In the genomic region with DNA sequence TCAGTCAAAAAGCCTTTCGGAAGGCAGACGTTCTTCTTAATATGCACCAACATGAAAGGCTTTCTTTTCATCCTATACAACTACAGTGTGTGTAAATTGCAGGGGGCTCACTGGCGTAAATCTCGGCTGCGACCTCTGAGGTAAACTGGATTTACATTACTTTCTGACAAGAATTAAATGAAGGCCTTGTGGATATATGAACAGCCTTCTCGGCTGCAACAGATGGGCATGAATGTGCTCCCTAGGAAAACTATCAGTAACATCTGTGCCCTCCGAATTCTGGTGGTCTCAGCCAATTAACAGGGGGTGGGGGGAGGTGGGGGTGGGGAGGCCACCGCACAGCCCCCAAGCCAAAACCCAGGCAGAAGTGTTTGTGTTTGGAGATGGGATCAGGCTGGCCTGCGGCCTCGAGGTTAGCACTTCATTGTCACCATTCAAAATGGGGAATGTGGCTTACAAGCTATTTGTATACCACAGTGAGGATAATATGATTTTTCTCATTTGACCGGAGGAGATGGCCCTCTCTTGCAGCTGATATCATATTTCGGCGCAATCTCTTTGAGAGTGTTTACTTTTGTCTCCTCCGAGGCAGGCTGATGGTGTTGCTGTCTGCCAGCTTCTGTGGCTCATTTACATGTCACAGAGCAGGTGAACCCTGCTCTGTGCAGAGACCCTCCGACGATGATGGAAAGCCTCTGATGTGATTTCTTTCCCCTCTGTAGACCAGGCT, we compare ENCODE assay signal across 14 mouse cellular contexts. TPM values are rescaled to one million over a fixed set of nuclear protein-coding genes. Genes with fewer than 3 reads are reported as not detected.
A peak's percentile ranks its signal among the peaks of the same experiment; 100 is the strongest.
DNase-seq lines count a peak whose midpoint lies in the region; ATAC-seq and TF ChIP-seq lines count a peak whose summit lies in the region.
"Had no signal": no experiment of that assay in that cellular context is flagged by ENCODE, and none has a peak within 500 bp of the region (broad histone marks: within the 10 kb centered on the region; RNA-seq: fewer than 3 reads in every experiment).

No protein-coding gene starts in this region.

- no peak overlapping the region for H3K27ac ChIP-seq in lung, embryonic 14.5 days (ENCODE audit: low read depth)
- H3K27ac ChIP-seq in forebrain, embryonic 16.5 days (ENCODE audit: low read length), result peak overlapping the region; percentile 67
- peak overlapping the region; percentile 63 for H3K27ac ChIP-seq in midbrain, embryonic 13.5 days

- TF ChIP-seq CTCF in lung, embryonic 14.5 days (IDR thresholded peaks at IDR 0.05; ENCODE audit: low read depth), result no peak

- WGBS in lung, embryonic 14.5 days, result 11% methylated on average over 16 of the region's 16 CpGs
- WGBS in forebrain, embryonic 16.5 days, result 9% methylated on average over 16 of the region's 16 CpGs
- WGBS in midbrain, embryonic 13.5 days, result 7% methylated on average over 16 of the region's 16 CpGs

- H3K4me1 ChIP-seq in lung, embryonic 14.5 days (ENCODE audit: insufficient read depth), result no peaks in the 10 kb centered on the region
- peaks cover 30% of the 10 kb centered on the region for H3K4me1 ChIP-seq in forebrain, embryonic 16.5 days (replicated peaks; ENCODE audit: control insufficient read depth, insufficient read depth, low read length)
- peaks cover 60% of the 10 kb centered on the region for H3K4me1 ChIP-seq in midbrain, embryonic 13.5 days (replicated peaks)

- no peak overlapping the region for H3K4me2 ChIP-seq in lung, embryonic 14.5 days
- no peak overlapping the region for H3K4me2 ChIP-seq in forebrain, embryonic 16.5 days (ENCODE audit: low read length)
- H3K4me2 ChIP-seq in midbrain, embryonic 13.5 days (replicated peaks), result 0 out of 2 replicates have a peak overlapping the region, but pooled peaks have one; percentile 8

- H3K4me3 ChIP-seq in lung, embryonic 14.5 days (ENCODE audit: low read depth, low read length), result no peak overlapping the region
- H3K4me3 ChIP-seq in forebrain, embryonic 16.5 days (replicated peaks; ENCODE audit: low read length), result no peak overlapping the region
- H3K4me3 ChIP-seq in midbrain, embryonic 13.5 days (replicated peaks), result no peak overlapping the region

- peak; percentile 22 for DNase-seq in lung, embryonic 14.5 days
- no peak for DNase-seq in lung, postnatal 10 days
- no peak for DNase-seq in urinary bladder, postnatal 25 days (ENCODE audit: low spot score)
- DNase-seq in heart, adult 9 months (ENCODE audit: low spot score in 2 of 2), result no peak
- DNase-seq in layer of hippocampus, adult 9-11 months, result no peak
- no peak for DNase-seq in heart, postnatal 36 days
- DNase-seq: B cell, adult 2 months; cerebellum, adult 9-11 months; heart, postnatal 10 days; kidney, adult 9 months; spleen, adult 18-20 months had no signal

- peaks cover 9% of the 10 kb centered on the region; the same call in 1 of the 2 replicates for H3K27me3 ChIP-seq in lung, embryonic 14.5 days (ENCODE audit: insufficient read depth, low read length)
- H3K27me3 ChIP-seq in forebrain, embryonic 16.5 days (replicated peaks; ENCODE audit: control insufficient read depth, insufficient read depth, low read length), result 0 out of 2 replicates have a peak, but pooled peaks cover 2% of the 10 kb centered on the region
- peaks cover 49% of the 10 kb centered on the region for H3K27me3 ChIP-seq in midbrain, embryonic 13.5 days

- no peaks in the 10 kb centered on the region for H3K36me3 ChIP-seq in lung, embryonic 14.5 days (ENCODE audit: insufficient read depth)
- no peaks in the 10 kb centered on the region for H3K36me3 ChIP-seq in forebrain, embryonic 16.5 days (ENCODE audit: control insufficient read depth, insufficient read depth)
- no peaks in the 10 kb centered on the region for H3K36me3 ChIP-seq in midbrain, embryonic 13.5 days
- H3K36me3 ChIP-seq: G1E had no signal

- no peak; the same call in 1 of the 2 replicates for ATAC-seq in lung, embryonic 14.5 days (ENCODE audit: insufficient read depth)
- peak; percentile 27 for ATAC-seq in forebrain, embryonic 16.5 days
- ATAC-seq in midbrain, embryonic 13.5 days, result peak; percentile 34

- intact Hi-C loops in heart, postnatal 36 days (cut with DNase I), result no loop called here

- H3K9me3 ChIP-seq in lung, embryonic 14.5 days (ENCODE audit: low read depth, low read length), result no peaks in the 10 kb centered on the region
- peaks cover 2% of the 10 kb centered on the region; the same call in 1 of the 2 replicates for H3K9me3 ChIP-seq in forebrain, embryonic 16.5 days (ENCODE audit: control insufficient read depth, low read length)
- H3K9me3 ChIP-seq in midbrain, embryonic 13.5 days, result no peaks in the 10 kb centered on the region

- H3K9ac ChIP-seq in lung, embryonic 14.5 days, result no peak overlapping the region
- no peak overlapping the region for H3K9ac ChIP-seq in forebrain, embryonic 16.5 days (replicated peaks; ENCODE audit: low read depth, low read length)
- no peak overlapping the region for H3K9ac ChIP-seq in midbrain, embryonic 13.5 days (replicated peaks)

RNA-seq across cellular contexts. Expression of a gene that starts 34.3 kb away (rescaled TPM):
- polyA plus RNA-seq in lung, embryonic 14.5 days (2014; fragmentation: Nextera tagmentation; extraction: Ambion mirVana), result 1.3 and 1.5 TPM in 2 replicates
- polyA plus RNA-seq in forebrain, embryonic 16.5 days (2015; fragmentation: Nextera tagmentation; extraction: Ambion mirVana), result 0.92 and 0.99 TPM in 2 replicates
- polyA plus RNA-seq in midbrain, embryonic 13.5 days (2015; fragmentation: Nextera tagmentation; extraction: Ambion mirVana), result 0.76 and 1.0 TPM in 2 replicates
- 1 to 10 TPM; 2.7 to 4.1 TPM for total RNA-seq in heart, postnatal 36 days (2021)

RNA-seq across cellular contexts. Expression of a gene that starts 43.5 kb away (rescaled TPM):
- polyA plus RNA-seq in lung, embryonic 14.5 days (2014; fragmentation: Nextera tagmentation; extraction: Ambion mirVana), result 4.3 and 6.1 TPM in 2 replicates
- polyA plus RNA-seq in forebrain, embryonic 16.5 days (2015; fragmentation: Nextera tagmentation; extraction: Ambion mirVana), result 3.4 and 5.0 TPM in 2 replicates
- 3.2 and 3.7 TPM in 2 replicates for polyA plus RNA-seq in midbrain, embryonic 13.5 days (2015; fragmentation: Nextera tagmentation; extraction: Ambion mirVana)
- total RNA-seq in heart, postnatal 36 days (2021), result 1 to 10 TPM; 2.9 to 3.1 TPM
